Mouse (Mus musculus) embryonic stem cell, embryonic (primary cell): Measurements from ENCODE around the gene Gm20388.

Experiments
- CTCF ChIA-PET, 4 experiments: fragments of 300-600 bp in 2 of 4; fragments of 350-600 bp in 2 of 4; sonication (Branson Sonifier 250); formaldehyde crosslinking; loops; one replicate each; lab custom pipeline; 2022; ENCODE audit warnings: inconsistent platforms in 2 of 4; lab: Charles Lee
- POLR2A ChIA-PET, 4 experiments: fragments of 300-600 bp in 2 of 4; fragments of 350-600 bp in 2 of 4; sonication (Branson Sonifier 250); formaldehyde crosslinking; loops; one replicate each; lab custom pipeline; 2022; ENCODE audit warnings: antibody characterized with exemption in 4 of 4, inconsistent platforms in 1 of 4; lab: Charles Lee

Gm20388 gene

DNA sequence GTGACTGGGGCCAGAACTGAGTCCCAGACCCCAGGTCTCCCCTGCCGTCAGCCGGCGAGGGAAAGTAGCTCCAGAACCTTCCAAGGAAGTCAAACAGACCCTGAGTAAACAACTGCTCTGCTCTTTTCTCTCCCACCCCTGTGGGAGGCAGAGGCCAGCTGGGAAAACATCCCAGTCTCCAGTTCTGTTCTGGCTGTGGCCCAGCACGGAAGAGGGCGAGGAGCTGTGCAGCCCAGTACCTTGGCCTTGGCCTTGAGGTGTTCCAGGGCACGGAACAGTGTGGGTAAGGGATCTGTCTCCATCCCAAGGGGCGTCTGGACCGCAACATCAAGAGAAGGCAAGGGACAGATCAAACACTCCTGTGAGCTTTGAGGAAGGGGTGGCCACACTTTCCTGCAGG lies 2011.5 kb downstream of the Gm20388 start:
- POLR2A ChIA-PET = interaction anchor here in 3 of 4 experiments (0.9 to 79.2 kb wide), 11 partner anchors 10 to 332 kb away, joined by 3 to 3941 read pairs (median 7); partner anchors contain the start of genes Slc7a5 (in 2 of the 3) and Map1lc3b (in 1 of the 3)

GRCm38 (mm10) chr8:121924681-121925080 lies 2014.0 kb downstream of the Gm20388 start:
- POLR2A ChIA-PET = interaction anchor here in 3 of 4 experiments (0.6 to 79.2 kb wide), 12 partner anchors 9 to 95 kb away, joined by 3 to 3941 read pairs (median 24); partner anchors contain the start of genes Banp (in 2 of the 3) and Slc7a5 (in 2 of the 3)
- CTCF ChIA-PET = interaction anchor here (1.0 to 4.7 kb wide), 16 partner anchors 10 to 345 kb away, joined by 3 to 85 read pairs (median 16); no protein-coding TSS in a partner anchor

More for the DNA sequence above, 2011.5 kb downstream of the Gm20388 start:
- CTCF ChIA-PET = interaction anchor here in 3 of 4 experiments (0.6 to 3.9 kb wide), 4 partner anchors 12 to 1107 kb away, joined by 3 to 17 read pairs (median 5); no protein-coding TSS in a partner anchor

DNA sequence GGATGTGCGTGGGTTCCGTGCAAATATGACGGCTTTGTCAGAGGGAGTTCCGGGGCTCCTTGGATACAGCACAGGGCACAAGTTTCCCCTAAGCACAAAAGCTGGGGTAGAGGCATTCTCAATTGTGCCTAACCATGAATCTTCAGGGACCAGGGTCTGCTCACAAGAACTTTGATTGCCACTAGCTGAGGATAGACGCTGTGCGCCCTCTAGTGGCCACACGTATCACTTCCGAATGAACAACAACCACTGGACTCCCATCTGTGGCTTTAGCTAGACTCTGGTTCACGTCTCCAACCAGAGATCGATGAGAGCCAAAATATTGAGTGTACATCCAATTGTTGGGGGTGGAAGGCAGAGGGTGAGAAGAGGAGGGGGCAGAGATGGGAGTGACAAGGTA lies 2015.0 kb downstream of the Gm20388 start:
- ChIA-PET CTCF (interaction anchor here (0.5 to 4.7 kb wide), 77 partner anchors 9 to 1075 kb away, joined by 3 to 85 read pairs (median 4); partner anchors contain the start of gene Slc7a5 (in 1 of the 4)), POLR2A (interaction anchor here (0.6 to 79.2 kb wide), 28 partner anchors 9 to 518 kb away, joined by 3 to 3941 read pairs (median 4); partner anchors contain the start of genes Banp (in 2 of the 4), Slc7a5 (in 2 of the 4) and Mvd (in 1 of the 4))

DNA sequence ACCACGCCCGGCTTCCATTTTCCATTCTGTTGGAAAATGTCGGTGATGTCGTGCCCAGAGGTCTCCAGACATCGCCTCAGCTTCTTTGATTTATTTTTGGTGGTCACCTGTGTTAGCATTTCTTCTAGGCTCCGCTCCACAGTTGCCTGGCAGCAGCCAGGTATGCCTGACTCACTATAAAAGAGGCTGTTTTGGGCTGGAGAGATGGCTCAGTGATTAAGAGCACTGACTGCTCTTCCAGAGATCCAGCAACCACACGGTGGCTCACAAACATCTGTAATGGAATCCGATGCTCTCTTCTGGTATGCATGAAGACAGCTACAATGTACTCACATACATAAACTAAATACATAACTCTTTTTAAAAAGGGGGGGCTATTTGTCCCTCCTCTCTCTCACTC lies 2015.6 kb downstream of the Gm20388 start:
- ChIA-PET CTCF (interaction anchor here (0.6 to 4.7 kb wide), 66 partner anchors 9 to 1074 kb away, joined by 3 to 85 read pairs (median 4); partner anchors contain the start of gene Slc7a5 (in 1 of the 4)), POLR2A (interaction anchor here (0.8 to 79.2 kb wide), 24 partner anchors 9 to 364 kb away, joined by 3 to 3941 read pairs (median 5); partner anchors contain the start of genes Banp (in 2 of the 4) and Slc7a5 (in 2 of the 4))

- ChIA-PET POLR2A (interaction anchor here in 2 of 4 experiments (3.6 to 79.2 kb wide), 4 partner anchors 19 to 78 kb away, joined by 19 to 3941 read pairs (median 70); partner anchors contain the start of gene Slc7a5 (in 2 of the 2)), CTCF (interaction anchor here (0.6 to 4.7 kb wide), 9 partner anchors 12 to 108 kb away, joined by 3 to 85 read pairs (median 6); partner anchors contain the start of gene Slc7a5 (in 1 of the 4))
These were observed 2016.7 kb downstream of the Gm20388 start for GRCm38 (mm10) chr8:121927316-121927715.

- CTCF ChIA-PET = interaction anchor here in 2 of 4 experiments (1.9 to 6.8 kb wide), 2 partner anchors 80 kb away, joined by 11 to 137 read pairs; no protein-coding TSS in a partner anchor
These were observed 2019.4 kb downstream of the Gm20388 start for GRCm38 (mm10) chr8:121930047-121930446.

GRCm38 (mm10) chr8:121931571-121931970 lies 2020.9 kb downstream of the Gm20388 start:
- CTCF ChIA-PET = interaction anchor here (0.6 to 6.8 kb wide), 10 partner anchors 8 to 627 kb away, joined by 3 to 137 read pairs (median 5); no protein-coding TSS in a partner anchor
- POLR2A ChIA-PET = interaction anchor here in 3 of 4 experiments (0.6 to 79.2 kb wide), 15 partner anchors 8 to 547 kb away, joined by 3 to 3941 read pairs (median 5); partner anchors contain the start of genes Banp (in 2 of the 3) and Slc7a5 (in 1 of the 3)

More at GRCm38 (mm10) chr8:121930047-121930446, 2019.4 kb downstream of the Gm20388 start:
- POLR2A ChIA-PET = interaction anchor here in 2 of 4 experiments (0.7 to 79.2 kb wide), 6 partner anchors 14 to 79 kb away, joined by 3 to 3941 read pairs (median 12); partner anchors contain the start of gene Slc7a5 (in 1 of the 2)

DNA sequence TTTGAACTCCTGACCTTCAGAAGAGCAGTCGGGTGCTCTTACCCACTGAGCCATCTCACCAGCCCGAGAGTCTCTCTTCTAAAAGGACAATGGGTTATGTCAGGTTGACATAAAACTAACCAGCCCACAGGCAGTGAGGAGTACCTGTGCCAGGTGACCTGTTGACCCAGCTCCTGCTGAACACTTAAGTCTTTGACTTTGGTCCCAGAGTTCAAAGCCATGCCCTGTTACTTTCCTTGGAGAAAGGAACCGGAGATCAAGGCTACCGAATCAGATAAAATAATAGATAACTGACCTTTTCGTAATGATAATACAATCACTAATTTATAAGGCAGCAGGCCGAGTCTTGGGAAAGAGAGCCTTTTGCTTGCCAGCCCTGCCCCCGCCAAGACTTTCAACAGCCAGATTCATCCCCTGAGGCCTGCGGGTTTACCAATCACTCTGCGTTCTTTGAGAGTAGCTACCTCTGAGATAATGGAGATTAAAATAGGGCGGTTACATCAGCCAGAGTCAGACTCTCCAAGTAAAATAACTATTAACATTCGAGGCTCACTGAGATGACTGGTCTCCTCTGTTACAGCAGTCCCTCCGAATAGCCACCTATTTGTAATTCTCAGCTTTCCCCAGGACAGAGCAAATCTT lies 2021.5 kb downstream of the Gm20388 start:
- ChIA-PET POLR2A (interaction anchor here (0.6 to 79.2 kb wide), 25 partner anchors 9 to 546 kb away, joined by 3 to 3941 read pairs (median 5); partner anchors contain the start of genes Banp (in 2 of the 4) and Slc7a5 (in 2 of the 4)), CTCF (interaction anchor here (0.6 to 6.8 kb wide), 23 partner anchors 15 to 459 kb away, joined by 3 to 137 read pairs (median 5); no protein-coding TSS in a partner anchor)

DNA sequence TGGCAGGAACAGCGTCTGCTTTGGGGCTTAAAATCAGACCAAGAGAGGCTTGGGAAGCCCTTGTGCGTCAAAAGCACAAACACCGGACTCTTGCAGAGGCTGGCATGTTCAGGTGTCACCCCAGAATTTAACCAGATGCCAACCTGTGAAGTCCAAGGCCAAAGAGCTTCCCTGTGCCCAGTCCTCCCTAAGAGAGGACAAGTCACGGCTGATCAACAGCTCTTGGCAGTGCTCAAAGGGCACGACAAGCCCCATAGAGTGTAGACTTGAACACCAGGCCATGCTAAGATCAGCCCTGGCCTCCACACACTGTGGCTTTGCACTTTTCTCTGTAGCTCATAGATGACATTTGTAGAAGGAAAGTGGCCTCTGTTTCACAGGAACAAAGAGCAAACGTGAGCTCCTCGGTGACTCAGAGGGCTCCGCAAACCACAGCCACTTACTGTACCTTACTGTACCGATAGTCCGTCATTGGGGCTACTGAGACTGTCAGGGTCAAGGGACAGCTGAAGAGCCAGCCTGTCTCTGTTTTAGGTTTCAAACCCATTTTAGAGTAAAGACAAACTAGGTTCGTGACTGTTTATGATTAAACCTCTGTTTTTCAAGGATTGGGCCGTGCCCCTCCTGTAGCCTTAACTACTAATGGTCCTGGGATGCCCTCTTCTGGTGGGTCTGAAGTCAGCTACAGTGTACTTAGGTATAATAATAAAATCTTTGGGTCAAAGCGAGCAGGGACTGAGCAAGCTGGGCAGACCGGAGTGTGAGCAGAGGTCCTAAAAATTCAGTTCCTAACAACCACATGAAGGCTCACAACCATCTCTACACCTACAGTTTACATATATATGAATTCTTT lies 2022.3 kb downstream of the Gm20388 start:
- ChIA-PET CTCF (interaction anchor here (0.6 to 6.8 kb wide), 24 partner anchors 14 to 458 kb away, joined by 3 to 137 read pairs (median 4); no protein-coding TSS in a partner anchor), POLR2A (interaction anchor here (0.6 to 79.2 kb wide), 23 partner anchors 9 to 182 kb away, joined by 3 to 3941 read pairs (median 5); partner anchors contain the start of genes Banp (in 2 of the 4) and Slc7a5 (in 2 of the 4))

- POLR2A ChIA-PET = interaction anchor here (0.5 to 79.2 kb wide), 36 partner anchors 9 to 1166 kb away, joined by 3 to 3941 read pairs (median 4); partner anchors contain the start of genes Slc7a5 (in 2 of the 4), Car5a (in 1 of the 4) and Klhdc4 (in 1 of the 4)
These were observed 2023.9 kb downstream of the Gm20388 start for GRCm38 (mm10) chr8:121934506-121934905.

GRCm38 (mm10) chr8:121934923-121935322 lies 2024.3 kb downstream of the Gm20388 start:
- ChIA-PET CTCF (interaction anchor here (0.6 to 6.8 kb wide), 58 partner anchors 9 to 626 kb away, joined by 3 to 137 read pairs (median 4); partner anchors contain the start of gene Car5a (in 1 of the 4)), POLR2A (interaction anchor here (0.5 to 79.2 kb wide), 35 partner anchors 9 to 1167 kb away, joined by 3 to 3941 read pairs (median 5); partner anchors contain the start of genes Slc7a5 (in 2 of the 4), Car5a (in 1 of the 4) and Klhdc4 (in 1 of the 4))

More at GRCm38 (mm10) chr8:121934506-121934905, 2023.9 kb downstream of the Gm20388 start:
- CTCF ChIA-PET = interaction anchor here (0.6 to 6.8 kb wide), 59 partner anchors 9 to 1403 kb away, joined by 3 to 137 read pairs (median 4); partner anchors contain the start of gene Car5a (in 1 of the 4)

- ChIA-PET POLR2A (interaction anchor here (0.5 to 79.2 kb wide), 23 partner anchors 8 to 86 kb away, joined by 3 to 3941 read pairs (median 7); partner anchors contain the start of genes Slc7a5 (in 2 of the 4) and Car5a (in 1 of the 4)), CTCF (interaction anchor here (0.6 to 6.8 kb wide), 33 partner anchors 9 to 509 kb away, joined by 3 to 137 read pairs (median 6); partner anchors contain the start of gene Car5a (in 1 of the 4))
These were observed 2025.0 kb downstream of the Gm20388 start for GRCm38 (mm10) chr8:121935341-121936294.

DNA sequence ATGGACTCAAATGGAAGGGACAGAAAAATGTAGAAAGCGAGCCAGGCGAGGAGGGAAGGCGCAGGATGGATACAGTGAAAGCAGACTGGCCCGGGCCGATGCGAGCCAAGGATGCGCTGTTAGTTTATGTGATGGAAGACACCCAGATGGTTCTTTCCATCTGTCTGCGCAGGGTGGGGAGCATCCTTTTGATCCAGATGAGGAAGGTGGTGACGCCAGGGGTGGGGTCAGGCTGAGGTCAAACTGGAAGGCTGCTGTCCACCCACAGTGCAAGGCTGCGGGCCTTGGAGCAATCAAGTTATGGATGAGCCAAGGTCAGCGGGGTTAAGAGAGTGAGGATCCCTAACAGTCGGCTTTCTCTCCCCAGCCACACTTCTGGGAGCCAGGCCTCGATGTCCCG lies 2025.8 kb downstream of the Gm20388 start:
- CTCF ChIA-PET = no interaction called here

DNA sequence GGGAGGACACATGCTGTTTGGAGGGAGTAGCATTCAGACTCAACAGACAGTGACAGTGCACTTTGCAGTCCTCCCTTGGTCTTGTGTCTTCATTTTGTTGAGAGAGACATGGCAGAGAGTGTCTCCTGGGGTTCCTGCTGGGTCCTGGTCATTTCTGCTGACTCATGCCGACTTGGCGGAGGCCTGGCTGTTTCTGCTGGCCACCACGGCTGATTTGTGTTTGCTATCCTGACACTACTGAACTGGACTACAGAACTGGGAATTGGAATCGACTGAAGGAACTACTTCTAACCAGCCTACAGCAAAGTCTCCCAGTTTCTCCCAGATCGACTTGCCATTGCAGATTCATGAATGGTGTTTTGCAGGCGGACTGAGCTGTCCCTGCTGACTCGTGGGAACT lies 2028.1 kb downstream of the Gm20388 start:
- ChIA-PET CTCF (interaction anchor here in 2 of 4 experiments (1.1 to 1.4 kb wide), 2 partner anchors 11 to 89 kb away, joined by 3 to 4 read pairs; no protein-coding TSS in a partner anchor), POLR2A (interaction anchor here in 2 of 4 experiments (1.1 to 6.2 kb wide), 5 partner anchors 9 to 89 kb away, joined by 5 to 38 read pairs (median 6); partner anchors contain the start of gene Banp (in 1 of the 2))

More for the DNA sequence above, 2025.8 kb downstream of the Gm20388 start:
- POLR2A ChIA-PET = interaction anchor here in 1 of 4 experiments (6.2 kb wide), 1 partner anchor 12 kb away, joined by 38 read pairs; the partner anchor contains the start of gene Banp
